Mouse (Mus musculus) Muller cell, postnatal 12 days (primary cell): ENCODE measurements around the gene Wnt10b.
"Not testable (repeated sequence)": the region's sequence is repeated elsewhere in the genome, so short reads cannot be mapped to it uniquely, and the experiment has no call there.

Source experiments
- DNase-seq: peaks from one replicate; pipeline ENCODE4 v3.0.0-alpha.2; 2015; ENCODE audit errors: inconsistent ontology term

Gene Wnt10b

GRCm38 (mm10) chr15:98777762-98778161 lies at the start of gene Wnt10b:
Wnt10b (minus strand) TSS chr15:98778150.
- DNase-seq: no peak

- no peak for DNase-seq
Measured at GRCm38 (mm10) chr15:98827611-98828011, 49.7 kb upstream of the Wnt10b start.

- DNase-seq: no peak
Measured at GRCm38 (mm10) chr15:98823434-98823833, 45.5 kb upstream of the Wnt10b start.

GRCm38 (mm10) chr15:98822147-98822546 lies 44.2 kb upstream of the Wnt10b start:
- no peak for DNase-seq

GRCm38 (mm10) chr15:98821403-98821802 lies 43.5 kb upstream of the Wnt10b start:
- DNase-seq: no peak

- DNase-seq: no peak
Measured at GRCm38 (mm10) chr15:98820937-98821336, 43.0 kb upstream of the Wnt10b start.

- DNase-seq: no peak
Measured at GRCm38 (mm10) chr15:98818171-98818570, 40.2 kb upstream of the Wnt10b start.

- DNase-seq: no peak
Measured at GRCm38 (mm10) chr15:98812741-98813424, 34.9 kb upstream of the Wnt10b start.

- not testable (repeated sequence) for DNase-seq
Measured at GRCm38 (mm10) chr15:98810212-98810611, 32.3 kb upstream of the Wnt10b start.

GRCm38 (mm10) chr15:98809390-98809789 lies 31.4 kb upstream of the Wnt10b start, which contains the start of gene Ddn:
Ddn (minus strand) TSS chr15:98809490.
- no peak for DNase-seq

GRCm38 (mm10) chr15:98808651-98809134 lies 30.7 kb upstream of the Wnt10b start:
- no peak for DNase-seq

- no peak for DNase-seq
Measured at GRCm38 (mm10) chr15:98807895-98808650, 30.1 kb upstream of the Wnt10b start.

GRCm38 (mm10) chr15:98806809-98807770 lies 29.1 kb upstream of the Wnt10b start:
- no peak for DNase-seq

- DNase-seq: no peak
Measured at GRCm38 (mm10) chr15:98806071-98806808, 28.3 kb upstream of the Wnt10b start.

- peak; percentile 75 for DNase-seq
Measured at GRCm38 (mm10) chr15:98805324-98806040, 27.5 kb upstream of the Wnt10b start.

GRCm38 (mm10) chr15:98804054-98804453 lies 26.1 kb upstream of the Wnt10b start:
- DNase-seq: peak; percentile 79

- no peak for DNase-seq
Measured at GRCm38 (mm10) chr15:98802926-98803325, 25.0 kb upstream of the Wnt10b start.

- peak; percentile 65 for DNase-seq
Measured at GRCm38 (mm10) chr15:98799396-98799795, 21.4 kb upstream of the Wnt10b start.

GRCm38 (mm10) chr15:98798903-98799302 lies 21.0 kb upstream of the Wnt10b start:
- DNase-seq: no peak

- DNase-seq: no peak
Measured at GRCm38 (mm10) chr15:98797835-98798492, 20.0 kb upstream of the Wnt10b start.
